Mouse (Mus musculus) left cerebral cortex, adult 9 months (tissue): ENCODE measurements around the gene Cyb561.

Experiments used
- DNase-seq, 2 experiments: peaks; one replicate each; pipeline ENCODE4 v3.0.0; 2022; ENCODE audit warnings: low spot score in 2 of 2

Gene Cyb561

DNA sequence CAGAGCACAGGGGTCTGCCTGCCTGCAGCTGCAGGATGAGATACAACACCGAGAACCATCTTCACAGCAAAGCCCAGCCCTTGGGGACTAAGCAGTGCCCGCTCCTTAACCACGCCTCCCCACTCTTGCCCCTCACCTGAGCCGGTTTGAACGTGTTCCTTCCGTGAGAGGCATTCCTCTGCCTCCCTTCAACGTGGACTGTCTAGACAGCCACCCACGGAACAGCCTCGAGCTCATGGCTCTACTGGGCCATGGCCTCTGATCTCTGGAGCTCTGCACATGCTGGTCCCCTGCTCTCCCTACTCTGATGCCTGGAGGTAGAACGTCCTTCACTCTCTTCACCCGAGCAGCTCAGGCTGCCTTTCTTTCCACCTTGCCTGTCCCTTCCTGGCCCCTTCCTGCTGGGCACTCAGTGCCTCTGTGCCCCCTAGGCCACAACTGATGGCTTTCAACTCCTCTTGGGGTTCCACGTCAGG lies at the start of gene Cyb561:
Gene Cyb561, minus strand, starts transcription at position 426 of the 476 bp plus-strand sequence.
- DNase-seq, result no peak

DNA sequence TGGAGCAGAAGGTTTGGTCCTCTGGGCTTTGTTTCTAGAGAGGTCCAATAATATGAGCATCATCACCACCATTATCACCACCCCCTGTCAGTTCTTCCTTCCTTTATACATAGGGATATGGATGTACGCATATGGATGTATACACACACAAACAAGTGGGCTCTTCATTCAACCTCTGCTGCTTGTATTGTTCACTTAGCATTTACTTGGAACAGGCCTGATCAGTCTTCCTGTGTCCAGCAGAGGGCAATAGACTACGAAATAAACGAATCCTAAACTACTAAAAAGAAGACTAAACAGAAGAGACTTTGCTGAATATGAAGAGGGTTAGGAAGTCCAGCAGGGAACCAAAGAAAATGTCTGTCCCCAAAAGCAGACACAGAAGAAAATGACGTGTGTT lies 48.6 kb upstream of the Cyb561 start:
- peak in 1 of 2 experiments; percentile 47 for DNase-seq

DNA sequence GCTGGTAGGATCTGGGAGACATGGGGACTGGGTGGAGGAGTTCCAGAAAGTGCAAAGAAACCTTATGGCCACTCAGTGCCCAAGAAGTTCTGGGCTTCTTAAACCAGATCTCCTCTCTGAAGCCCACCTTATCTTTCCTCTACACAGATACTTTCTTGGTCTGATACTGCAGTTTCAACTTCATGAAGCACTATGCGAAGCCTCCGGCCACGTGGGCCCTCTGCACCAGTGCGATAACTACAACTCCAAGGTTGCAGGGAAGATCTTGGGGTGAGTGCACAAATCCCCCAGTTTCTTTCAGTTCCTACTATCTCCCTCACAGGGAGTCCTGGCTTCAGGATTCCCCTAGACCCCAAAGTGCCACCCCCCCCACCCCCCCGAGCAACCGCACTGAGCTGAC lies 46.9 kb upstream of the Cyb561 start:
- no peak for DNase-seq

DNA sequence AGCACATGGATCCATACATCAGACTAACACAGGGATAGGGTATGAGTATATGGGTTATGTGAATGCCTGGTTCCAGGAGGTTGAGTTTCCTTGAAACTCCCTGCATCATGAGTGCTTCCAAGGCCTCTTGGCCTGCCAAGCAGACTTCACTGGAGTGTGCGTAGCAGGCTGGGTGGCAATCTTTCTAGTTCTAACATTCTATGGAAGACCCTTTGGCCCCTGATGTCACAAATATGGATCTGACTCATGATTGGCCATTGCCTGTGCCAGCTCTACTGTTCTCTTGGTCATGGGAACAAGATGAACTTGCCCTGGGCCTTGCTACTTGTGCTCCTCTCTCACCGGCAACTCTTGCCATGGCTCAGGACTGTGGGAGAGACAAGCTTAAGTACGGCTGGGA lies 41.2 kb upstream of the Cyb561 start, which contains the start of gene Ace3:
Gene Ace3, plus strand, starts transcription at position 301 of the 400 bp plus-strand sequence.
- DNase-seq, result no peak

DNA sequence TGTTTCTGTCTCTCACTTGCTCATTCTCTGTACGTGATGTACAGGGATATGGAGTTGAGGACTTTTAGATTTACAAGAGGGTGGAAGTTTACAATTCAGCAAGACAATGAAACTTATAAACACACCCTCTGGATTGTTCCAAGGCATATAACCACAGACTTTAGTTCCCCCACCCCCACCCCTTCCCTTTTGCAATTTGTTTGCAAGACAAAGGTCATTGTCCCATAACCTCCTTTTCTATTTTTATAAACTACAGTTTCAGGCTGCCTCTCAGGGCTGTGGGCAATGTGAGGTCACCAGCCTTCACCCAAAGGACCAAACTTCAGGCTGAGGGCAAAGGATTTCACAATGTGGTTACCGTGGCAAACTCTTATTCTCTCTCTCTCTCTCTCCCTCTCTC lies 37.1 kb upstream of the Cyb561 start:
- DNase-seq, result no peak

DNA sequence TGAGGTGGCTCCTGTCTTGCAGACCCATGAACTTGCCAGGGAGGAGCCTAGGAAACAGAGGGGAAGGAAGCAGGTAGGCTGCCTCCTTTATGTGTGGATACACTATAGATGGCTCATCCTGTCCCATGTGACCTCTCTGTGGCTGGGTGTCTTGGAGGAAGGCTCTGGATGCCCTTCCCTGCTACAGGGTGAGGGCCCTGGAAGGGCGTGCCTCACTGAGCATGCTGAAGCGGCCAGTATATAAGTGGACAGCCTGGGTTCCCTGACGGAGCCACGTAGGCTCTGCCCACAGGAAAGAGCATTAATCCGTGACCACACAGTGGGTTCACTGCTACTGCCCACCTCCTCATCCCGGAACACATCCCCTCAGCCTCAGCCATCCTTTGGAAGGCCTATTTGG lies 36.3 kb upstream of the Cyb561 start:
- no peak for DNase-seq

DNA sequence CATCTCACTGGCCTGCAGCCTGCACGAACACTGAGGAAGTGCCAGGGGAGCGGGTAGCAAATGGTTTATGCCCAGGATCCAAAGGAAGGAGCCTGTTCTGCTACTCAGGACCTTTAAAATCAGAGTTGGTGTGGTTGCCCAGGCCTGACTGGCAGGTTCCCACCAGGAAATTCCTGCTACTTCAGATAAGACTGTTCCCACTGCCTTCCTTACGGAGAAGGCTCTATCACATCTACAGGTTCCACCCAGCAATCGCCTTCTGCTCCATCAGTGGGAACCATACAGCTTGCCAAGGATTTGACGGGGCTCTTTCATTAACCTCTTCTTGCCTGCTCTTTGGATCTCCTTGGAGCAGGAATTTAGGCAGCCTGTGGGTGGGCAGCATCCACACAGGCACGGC lies 34.3 kb upstream of the Cyb561 start:
- no peak for DNase-seq

DNA sequence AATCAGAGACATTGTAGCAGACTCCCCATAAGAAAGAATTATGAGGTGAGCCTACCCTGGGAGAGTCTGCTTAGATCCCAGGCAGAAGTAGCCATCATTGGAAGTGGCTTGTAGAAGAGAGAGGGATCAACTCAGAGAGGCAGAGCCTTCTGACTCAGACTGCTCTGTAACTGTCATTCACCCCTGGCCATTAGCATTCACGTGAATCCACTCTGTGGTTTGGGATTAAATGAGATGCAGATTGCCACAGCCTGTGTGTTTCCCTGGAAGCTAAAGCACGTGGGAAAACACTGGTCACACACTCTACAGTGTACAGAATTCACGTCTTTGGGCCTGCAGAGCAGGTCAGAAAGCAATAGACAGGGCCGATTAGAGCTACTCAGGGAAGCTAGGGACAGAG lies 31.3 kb upstream of the Cyb561 start:
- no peak for DNase-seq

DNA sequence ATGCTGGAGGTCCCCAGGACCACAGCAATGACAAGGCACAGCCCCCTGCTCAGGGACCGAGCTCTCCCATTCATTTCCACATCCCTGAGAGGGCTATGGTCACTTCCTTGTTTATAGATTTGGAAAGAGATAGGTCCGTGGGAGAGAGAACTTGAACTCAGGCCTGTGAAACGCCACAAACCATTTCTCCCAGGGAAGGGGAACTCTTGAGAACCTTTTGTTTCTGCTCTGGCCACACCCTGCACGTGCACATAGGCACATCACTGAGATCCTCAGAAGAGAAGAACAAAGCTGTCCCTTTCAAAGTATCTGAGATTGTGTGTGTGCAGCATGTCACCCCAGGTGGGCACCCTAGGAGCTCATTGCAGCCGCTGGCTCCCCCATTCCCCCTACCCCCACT lies 25.5 kb upstream of the Cyb561 start:
- no peak for DNase-seq

DNA sequence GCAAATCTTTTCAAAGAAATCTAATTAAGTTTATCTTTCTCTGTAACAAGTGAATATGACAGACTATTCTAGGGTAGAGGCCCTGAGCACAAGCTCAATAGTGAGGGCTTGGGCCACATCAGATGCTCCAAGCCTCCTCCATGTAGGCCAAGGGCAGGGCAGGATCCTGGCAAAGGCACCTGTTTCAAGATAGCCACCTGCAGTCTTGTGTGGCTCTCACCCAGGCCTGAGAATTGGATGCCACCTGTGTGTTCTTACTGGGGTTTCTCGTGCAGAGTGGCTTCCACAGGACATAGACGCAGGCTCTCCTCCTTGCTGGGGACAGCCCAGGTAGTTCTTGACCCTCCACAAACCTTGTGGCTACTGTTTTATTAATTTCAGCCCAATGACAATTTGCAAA lies 25.1 kb upstream of the Cyb561 start:
- no peak for DNase-seq

DNA sequence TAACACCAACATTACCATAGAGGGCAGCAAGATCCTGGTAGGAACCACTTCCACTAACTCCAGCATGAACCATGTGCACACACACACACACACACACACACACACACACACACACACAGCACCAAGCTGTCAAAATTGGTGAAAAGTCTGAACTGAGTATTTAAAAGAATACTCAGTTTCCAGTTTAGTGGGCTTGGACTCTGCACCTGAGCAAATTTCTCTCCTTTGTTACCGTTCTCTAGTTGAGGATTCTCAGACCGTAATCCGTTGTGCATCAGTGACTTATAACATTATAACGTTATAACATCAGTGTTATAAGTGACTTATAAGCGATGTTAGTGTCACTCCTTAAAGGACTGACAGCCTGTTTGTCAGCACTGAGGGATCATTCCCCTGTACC lies 22.5 kb upstream of the Cyb561 start:
- no peak for DNase-seq

DNA sequence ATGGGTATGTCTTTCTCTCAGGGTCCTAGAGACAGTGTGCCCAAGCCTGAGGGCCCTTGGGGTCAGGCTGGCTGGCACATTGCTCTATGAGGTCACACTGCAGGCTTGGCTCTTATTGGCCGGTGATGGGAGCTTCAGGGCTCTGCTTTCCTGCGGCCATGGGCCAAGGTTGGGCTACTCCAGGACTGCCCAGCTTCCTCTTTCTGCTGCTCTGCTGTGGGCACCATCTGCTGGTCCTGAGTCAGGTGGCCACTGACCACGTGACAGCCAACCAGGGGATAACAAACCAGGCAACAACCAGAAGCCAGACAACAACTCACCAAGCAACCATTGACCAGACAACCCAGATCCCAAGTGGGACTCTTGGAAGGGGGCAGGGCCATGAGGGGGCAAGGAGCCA lies 21.9 kb upstream of the Cyb561 start:
- DNase-seq, result no peak

DNA sequence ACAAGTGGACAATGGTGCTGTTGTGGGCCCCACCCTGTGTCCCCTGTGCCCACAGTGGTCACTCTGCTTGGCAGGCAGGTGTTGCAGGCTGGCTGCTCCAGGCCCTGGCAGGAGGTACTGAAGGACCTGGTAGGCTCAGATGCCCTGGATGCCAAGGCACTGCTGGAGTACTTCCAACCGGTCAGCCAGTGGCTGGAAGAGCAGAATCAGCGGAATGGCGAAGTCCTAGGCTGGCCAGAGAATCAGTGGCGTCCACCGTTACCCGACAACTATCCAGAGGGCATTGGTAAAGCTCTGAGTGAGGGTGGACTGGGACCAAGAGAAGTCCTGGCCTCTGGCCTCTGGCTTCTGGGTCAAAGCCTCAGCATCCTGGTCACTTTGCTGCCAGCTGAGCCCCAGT lies 21.5 kb upstream of the Cyb561 start:
- DNase-seq, result no peak

DNA sequence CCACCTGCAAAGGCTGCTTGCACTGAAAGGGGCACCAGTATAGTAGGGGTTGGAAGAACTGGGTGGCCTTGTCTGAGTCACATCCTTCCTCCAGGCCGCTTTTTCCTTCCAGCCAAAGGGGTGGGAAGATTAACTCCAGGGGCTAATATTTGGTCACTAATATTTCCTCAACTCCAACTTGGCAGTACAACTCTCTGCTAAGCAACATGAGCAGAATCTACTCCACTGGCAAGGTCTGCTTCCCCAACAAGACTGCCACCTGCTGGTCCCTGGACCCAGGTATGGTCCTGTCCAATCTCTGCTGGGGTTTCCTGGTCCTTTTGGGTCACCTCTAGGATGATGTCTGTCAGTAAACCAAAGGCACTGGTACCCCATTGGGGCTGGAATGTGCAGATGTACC lies 16.4 kb upstream of the Cyb561 start:
- DNase-seq, result no peak

DNA sequence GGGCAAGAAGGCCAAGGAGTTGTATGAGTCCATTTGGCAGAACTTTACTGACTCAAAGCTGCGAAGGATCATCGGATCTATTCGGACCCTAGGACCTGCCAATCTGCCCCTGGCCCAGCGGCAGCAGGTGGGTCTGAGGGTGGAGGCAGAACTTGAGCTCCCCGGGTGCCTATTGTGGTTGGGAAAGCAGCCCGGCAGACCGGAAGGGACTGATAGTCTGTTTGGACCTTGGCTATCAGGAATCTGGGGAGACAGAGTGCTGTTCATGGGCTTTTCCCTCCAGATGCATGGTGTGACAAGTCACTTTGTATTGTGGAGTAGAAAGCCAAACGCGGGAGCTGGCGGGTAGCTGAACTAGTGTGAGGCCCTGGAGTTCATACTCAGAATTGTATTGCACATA lies 15.8 kb upstream of the Cyb561 start:
- DNase-seq, result no peak

DNA sequence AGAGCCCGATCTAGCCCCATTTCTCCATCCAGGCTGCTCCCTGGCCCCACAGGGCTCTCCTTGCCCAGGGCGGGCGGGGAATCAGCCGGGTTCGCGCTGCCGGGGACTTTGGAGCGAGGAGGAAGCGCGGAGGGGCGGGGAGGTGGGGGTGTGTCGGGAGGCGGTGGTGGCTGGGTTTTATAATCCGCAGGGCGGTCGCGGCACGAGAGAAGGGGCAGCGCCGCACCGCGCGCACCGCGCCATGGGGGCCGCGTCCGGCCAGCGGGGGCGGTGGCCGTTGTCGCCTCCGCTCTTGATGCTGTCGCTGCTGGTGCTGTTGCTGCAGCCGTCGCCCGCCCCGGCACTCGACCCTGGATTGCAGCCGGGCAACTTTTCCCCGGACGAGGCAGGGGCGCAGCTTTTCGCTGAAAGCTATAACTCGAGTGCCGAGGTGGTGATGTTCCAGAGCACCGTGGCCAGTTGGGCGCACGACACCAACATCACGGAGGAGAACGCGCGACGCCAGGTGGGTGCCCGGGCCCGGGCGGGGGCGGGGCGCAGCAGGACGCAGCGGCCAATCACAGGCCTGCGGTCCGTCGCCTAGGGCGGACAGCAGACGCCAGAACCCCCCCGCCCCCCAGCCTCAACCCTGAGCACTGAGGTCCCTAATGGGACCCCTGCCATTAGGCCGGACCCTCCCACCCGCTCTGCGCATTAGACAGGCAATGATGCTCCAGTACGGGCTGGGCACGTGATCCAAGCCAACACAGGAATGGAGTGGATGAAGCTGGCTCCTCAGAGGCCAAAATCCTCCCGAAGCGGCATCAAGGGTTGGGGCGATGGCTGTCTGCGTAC lies 14.8 kb upstream of the Cyb561 start, which contains the start of gene Ace:
Gene Ace, plus strand, starts transcription at position 205 of the 834 bp plus-strand sequence.
- no peak for DNase-seq

DNA sequence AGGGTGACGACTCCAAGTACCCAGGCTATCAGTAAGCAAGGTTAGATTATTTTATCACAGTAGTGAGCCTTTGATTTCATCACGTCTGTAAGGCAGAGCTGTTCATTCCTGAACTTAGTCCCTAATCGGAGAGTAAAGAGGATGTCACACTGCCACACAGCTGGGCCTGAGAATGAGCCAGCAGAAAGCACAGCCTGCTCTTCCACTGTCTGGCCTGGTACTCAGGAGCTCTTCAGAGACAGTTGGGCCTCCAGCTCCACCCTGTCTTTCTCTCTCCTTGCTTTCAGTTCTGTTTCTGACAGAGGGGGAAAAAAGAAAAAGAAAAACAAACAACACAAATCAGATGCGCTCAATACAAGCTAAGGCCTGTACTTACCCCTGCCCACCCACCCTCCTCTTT lies 13.2 kb upstream of the Cyb561 start:
- no peak for DNase-seq

DNA sequence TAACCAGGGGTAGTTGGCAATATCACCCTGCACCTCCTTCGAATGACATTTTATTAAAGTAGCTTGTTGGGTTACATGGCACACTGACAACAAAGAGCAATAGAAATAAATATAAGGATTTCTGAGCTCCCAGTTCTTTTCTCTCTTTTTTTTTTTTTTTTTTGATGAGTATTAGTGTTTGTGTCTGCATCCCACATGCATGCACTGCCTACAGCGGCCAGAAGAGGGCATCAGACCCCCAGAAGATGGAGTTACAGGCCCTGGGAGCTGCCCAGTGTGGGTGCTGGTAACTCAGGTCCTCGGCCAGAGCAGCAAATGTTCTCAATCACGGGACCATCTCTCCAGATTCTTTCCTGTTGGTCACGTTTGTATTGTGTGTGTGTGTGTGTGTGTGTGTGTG lies 11.6 kb upstream of the Cyb561 start:
- DNase-seq, result no peak

DNA sequence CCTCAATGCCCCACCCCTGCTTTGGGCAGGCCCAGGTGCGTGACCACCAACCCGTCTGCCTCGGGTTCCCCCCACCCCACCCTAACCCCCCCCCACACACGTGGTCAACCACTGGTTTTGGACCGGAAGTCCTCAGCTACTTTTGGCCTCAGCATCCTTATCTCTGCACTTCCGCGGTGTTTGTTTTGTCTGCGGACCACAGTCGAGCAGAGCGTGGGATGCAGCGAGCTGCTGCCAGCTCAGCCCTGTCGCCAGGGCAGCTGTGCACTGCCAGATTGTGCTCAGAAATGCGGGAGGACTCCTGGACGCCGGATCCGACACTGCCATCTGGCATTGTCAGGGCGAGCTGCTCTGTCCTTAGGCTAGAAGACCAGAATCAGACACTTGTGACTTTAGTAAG lies 6.2 kb upstream of the Cyb561 start:
- DNase-seq, result peak in 1 of 2 experiments; percentile 60

DNA sequence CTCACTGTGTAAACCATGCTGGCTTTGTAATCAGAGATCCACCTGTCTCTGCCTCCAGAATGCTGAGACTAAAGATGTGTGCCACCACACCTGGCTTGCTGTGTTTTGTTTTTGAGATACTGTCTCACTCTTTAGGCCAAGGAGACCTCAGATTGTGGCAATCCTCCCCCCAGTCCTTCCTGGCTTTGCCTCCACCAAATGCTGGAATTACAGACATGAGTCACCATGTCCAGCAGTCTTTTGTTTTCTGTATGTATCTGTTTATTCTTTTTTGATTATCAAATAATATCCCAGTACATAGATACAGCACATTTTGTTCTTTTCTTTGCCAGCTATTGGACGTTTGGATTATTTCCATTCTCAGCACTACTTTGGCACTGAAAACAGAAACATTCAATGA lies 5.4 kb upstream of the Cyb561 start:
- DNase-seq, result no peak

DNA sequence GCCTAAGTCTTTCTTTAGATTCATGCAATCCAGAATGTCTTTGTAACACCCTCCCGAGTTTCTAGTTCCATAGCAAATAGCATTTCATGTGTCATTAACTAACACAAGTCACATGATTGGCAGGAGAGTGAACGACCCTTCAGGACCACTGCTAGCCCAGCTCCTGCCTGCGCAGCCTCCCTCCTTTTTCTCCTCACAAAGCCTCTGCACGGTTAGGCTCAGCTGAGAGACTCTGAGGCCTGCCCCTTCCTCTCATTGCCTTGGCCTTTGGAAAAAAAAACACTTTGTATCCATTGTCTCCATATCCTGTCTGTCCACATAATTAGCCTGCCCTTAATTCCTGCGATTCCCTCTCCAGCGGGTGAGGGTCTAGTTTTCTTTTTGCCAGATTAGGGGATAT lies 4.4 kb upstream of the Cyb561 start:
- DNase-seq, result no peak

DNA sequence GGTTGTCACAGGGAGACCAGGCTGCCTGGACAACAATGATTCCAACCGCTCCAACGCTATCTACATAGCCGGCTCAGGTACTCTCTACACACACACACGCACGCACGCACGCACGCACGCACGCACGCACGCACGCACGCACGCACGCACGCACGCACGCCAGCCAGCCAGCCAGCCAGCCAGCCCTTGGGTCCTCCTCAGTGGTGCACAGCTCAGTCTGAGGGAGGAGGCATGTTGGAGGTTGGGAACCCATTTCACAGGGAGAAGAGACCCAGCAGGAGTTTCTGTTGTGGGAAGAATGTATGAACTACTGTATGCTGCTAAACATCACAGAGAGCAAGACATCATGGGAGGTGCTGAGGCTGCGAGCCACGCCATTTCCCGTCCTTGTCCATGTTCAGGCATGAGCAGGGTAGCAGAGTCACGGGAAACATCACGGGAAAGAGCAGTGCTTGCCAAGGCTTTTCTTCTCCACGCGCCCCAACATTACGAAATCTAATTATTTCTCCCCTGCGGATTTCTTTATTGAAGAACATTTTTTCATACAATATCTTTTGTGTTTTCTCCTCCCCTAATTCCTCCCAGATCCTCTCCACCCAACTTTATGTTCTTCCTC lies 2.8 kb upstream of the Cyb561 start:
- no peak for DNase-seq

DNA sequence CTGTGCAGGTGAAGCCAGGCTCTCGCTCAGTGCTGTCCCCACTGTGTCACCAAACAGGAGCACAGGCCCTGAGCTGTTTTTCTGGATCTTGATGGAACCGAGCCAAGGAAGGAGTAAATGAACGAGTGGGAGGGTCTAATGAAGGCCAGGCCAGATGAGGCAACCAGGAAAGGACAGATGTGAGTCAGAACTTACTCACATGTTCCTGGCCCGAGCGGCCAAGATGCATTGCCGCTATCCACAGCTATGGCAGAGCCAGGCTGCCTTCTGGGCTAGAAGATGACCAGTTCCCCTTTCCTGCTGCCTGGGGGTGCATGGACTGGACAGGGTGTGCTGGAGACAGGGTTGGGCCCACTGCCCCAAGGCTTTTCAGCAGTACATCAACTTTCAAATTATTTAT lies 266 bp upstream of the Cyb561 start:
- DNase-seq, result no peak
